Mouse (Mus musculus) liver, embryonic 16.5 days (tissue): Measurements from ENCODE around the gene Wnt8b. TPM values are rescaled to one million over a fixed set of nuclear protein-coding genes. Genes with fewer than 3 reads are reported as not detected.

ENCODE experiments used
- ATAC-seq: fragments of 200-750 bp; cut with Nextera tagmentation; 2 replicates; pipeline ENCODE4 v1.8.0; 2017; ENCODE audit warnings: low read depth, mild to moderate bottlenecking, moderate number of reproducible peaks, moderate library complexity
- H3K27ac ChIP-seq: fragments of 300-500 bp; sonication (generic); 2 replicates; pipeline ENCODE4 v1.5.1; 2014; ENCODE audit warnings: mild to moderate bottlenecking, low read length
- H3K27me3 ChIP-seq: fragments of 300-500 bp; sonication (generic); 2 replicates; pipeline ENCODE4 v1.6.1; 2014; ENCODE audit warnings: low read depth, low read length, mixed read lengths; ENCODE audit not compliant: control insufficient read depth, insufficient read depth
- H3K36me3 ChIP-seq: fragments of 300-500 bp; sonication (generic); 2 replicates; pipeline ENCODE4 v1.6.1; 2014; ENCODE audit warnings: mild to moderate bottlenecking; ENCODE audit not compliant: control insufficient read depth, insufficient read depth
- H3K4me1 ChIP-seq: fragments of 300-500 bp; sonication (generic); 2 replicates; pipeline ENCODE4 v1.6.1; 2014; ENCODE audit warnings: low read depth, low read length, mixed read lengths; ENCODE audit not compliant: control insufficient read depth
- H3K4me2 ChIP-seq: fragments of 300-500 bp; sonication (generic); 2 replicates; pipeline ENCODE4 v1.6.1; 2014; ENCODE audit warnings: low read depth, low read length, mixed read lengths
- H3K4me3 ChIP-seq: fragments of 300-500 bp; sonication (generic); 2 replicates; pipeline ENCODE4 v1.5.1; 2014; ENCODE audit warnings: low read depth, mild to moderate bottlenecking, low read length
- H3K9ac ChIP-seq: fragments of 300-500 bp; sonication (generic); 2 replicates; pipeline ENCODE4 v1.6.1; 2014; ENCODE audit warnings: low read depth, low read length
- H3K9me3 ChIP-seq: fragments of 300-500 bp; sonication (generic); replicated peaks from 2 replicates; pipeline ENCODE4 v1.6.1; 2016; ENCODE audit warnings: low read length; ENCODE audit not compliant: control insufficient read depth
- WGBS: fragments of 180-500 bp; shearing (Covaris S2); extraction: QIAGEN DNeasy Blood & Tissue Kit; methylation state at CpG from one replicate; pipeline ENCODE4 v1.1.7; 2014; ENCODE audit not compliant: insufficient replicate concordance; 5-methylcytosine and 5-hydroxymethylcytosine counted together
- polyA plus RNA-seq: library from polyadenylated mRNA; unstranded; fragments of >200 nt; fragmentation: Nextera tagmentation; extraction: Ambion mirVana; gene quantifications from 2 replicates; pipeline ENCODE4 v1.2.1, GENCODE M21; 2015

Wnt8b gene
- polyA plus RNA-seq, 1 experiment from 2014 or later, result not detected

GRCm38 (mm10) chr19:44542694-44543178 lies 49.5 kb downstream of the Wnt8b start:
- no peak overlapping the region for H3K4me2 ChIP-seq
- H3K27me3 ChIP-seq, result no peaks in the 10 kb centered on the region; the same call in 1 of the 2 replicates
- no peak overlapping the region for H3K4me3 ChIP-seq
- no peak overlapping the region for H3K9ac ChIP-seq
- H3K4me1 ChIP-seq, result peaks cover 6% of the 10 kb centered on the region
- no peak overlapping the region for H3K27ac ChIP-seq
- WGBS, result 70% methylated on average over 8 of the region's 8 CpGs
- H3K36me3 ChIP-seq, result no peaks in the 10 kb centered on the region
- ATAC-seq, result no peak
- no peaks in the 10 kb centered on the region for H3K9me3 ChIP-seq

GRCm38 (mm10) chr19:44544372-44544771 lies 51.1 kb downstream of the Wnt8b start:
- Histone ChIP-seq H3K27ac (no peak overlapping the region), H3K36me3 (peaks cover 7% of the 10 kb centered on the region; the same call in 1 of the 2 replicates), H3K4me2 (0 out of 2 replicates have a peak overlapping the region, but pooled peaks have one; percentile 82), H3K4me3 (peak overlapping the region; percentile 64; the same call in 1 of the 2 replicates), H3K4me1 (peaks cover 6% of the 10 kb centered on the region), H3K27me3 (no peaks in the 10 kb centered on the region; the same call in 1 of the 2 replicates), H3K9ac (no peak overlapping the region), H3K9me3 (no peaks in the 10 kb centered on the region)
- no peak for ATAC-seq
- 63% methylated on average over 10 of the region's 10 CpGs for WGBS

GRCm38 (mm10) chr19:44544775-44545174 lies 51.5 kb downstream of the Wnt8b start:
- no peak overlapping the region for H3K9ac ChIP-seq
- WGBS, result under 1% methylated on average over 13 of the region's 13 CpGs
- ATAC-seq, result 0 out of 2 replicates have a peak, but pooled peaks have one; percentile 50

DNA sequence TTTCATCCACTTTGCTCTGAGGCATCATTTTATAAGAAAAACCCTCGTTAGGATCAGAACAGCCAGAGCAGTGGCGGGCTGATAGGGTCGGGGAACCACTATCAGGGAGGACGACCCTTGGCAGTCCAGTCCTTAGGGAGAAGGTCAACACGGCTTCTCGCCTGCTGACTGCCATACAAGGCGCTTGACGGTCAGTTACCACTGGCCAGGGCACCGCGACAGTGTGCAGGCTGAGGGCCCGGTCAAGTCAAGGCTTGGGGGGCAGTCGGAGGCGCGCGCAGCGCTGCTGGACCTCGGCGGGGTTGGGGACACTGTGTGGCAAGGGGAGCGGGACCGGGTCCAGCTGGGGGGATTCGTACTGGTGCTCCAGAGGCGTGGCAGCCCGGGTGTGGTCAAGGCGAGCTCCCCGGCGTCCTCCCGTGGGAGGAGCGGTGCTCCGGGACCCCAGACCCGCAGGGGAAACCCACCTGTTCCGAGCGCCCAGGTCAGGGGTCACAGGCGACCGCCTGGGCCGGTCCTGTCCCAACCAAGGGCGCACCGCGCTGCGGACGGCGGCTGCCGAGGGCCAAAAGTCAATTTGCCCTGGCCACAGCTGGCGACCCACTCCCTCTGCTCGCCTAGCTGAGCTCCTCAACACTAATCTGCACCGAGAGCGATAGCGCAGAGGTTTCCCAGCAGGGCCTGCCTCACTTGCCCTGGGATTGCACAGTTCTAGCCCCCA lies 52.2 kb downstream of the Wnt8b start, which contains the start of gene Sec31b:
Gene Sec31b (minus strand): TSS at position 544 of the 721 bp plus-strand sequence.
- Histone ChIP-seq H3K4me1 (peaks cover 6% of the 10 kb centered on the region), H3K27me3 (no peaks in the 10 kb centered on the region; the same call in 1 of the 2 replicates), H3K4me3 (peak within 1 kb of the TSS; percentile 64), H3K4me2 (peak within 1 kb of the TSS; percentile 82), H3K27ac (no peak within 1 kb of the TSS), H3K9me3 (no peaks in the 10 kb centered on the region), H3K9ac (peak within 1 kb of the TSS; percentile 58), H3K36me3 (peaks cover 16% of the 10 kb centered on the region)
- peak; percentile 53 for ATAC-seq
- WGBS, result under 1% methylated on average over 47 of the region's 47 CpGs

More at GRCm38 (mm10) chr19:44544775-44545174, 51.5 kb downstream of the Wnt8b start:
- Histone ChIP-seq H3K4me3 (peak overlapping the region; percentile 64), H3K4me2 (peak overlapping the region; percentile 82), H3K9me3 (no peaks in the 10 kb centered on the region), H3K36me3 (peaks cover 9% of the 10 kb centered on the region), H3K27ac (no peak overlapping the region), H3K27me3 (no peaks in the 10 kb centered on the region; the same call in 1 of the 2 replicates), H3K4me1 (peaks cover 6% of the 10 kb centered on the region)

DNA sequence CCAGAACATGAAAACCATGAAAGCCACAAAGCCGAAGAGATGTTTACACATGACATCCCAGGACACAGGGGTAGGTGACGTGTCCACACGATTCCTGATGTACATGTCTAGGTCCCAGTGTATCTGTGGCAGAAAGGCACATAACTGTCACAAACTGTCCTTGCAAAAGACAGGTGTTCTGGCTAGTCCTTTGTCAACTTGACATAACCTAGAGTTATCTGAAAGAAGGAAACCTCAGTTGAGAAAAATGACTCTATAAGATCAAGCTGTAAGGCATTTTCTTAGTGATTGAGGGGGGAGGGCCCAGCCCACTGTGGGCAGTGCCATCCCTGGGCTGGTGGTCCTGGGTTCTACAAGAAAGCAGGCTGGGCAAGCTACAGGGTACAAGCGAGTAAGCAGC lies 59.5 kb downstream of the Wnt8b start, which contains the start of gene Gm20538:
Gene Gm20538 (minus strand): TSS at position 101 of the 400 bp plus-strand sequence.
- WGBS, result 78% methylated on average over 4 of the region's 4 CpGs
- Histone ChIP-seq H3K9me3 (no peaks in the 10 kb centered on the region), H3K36me3 (peaks cover 34% of the 10 kb centered on the region), H3K4me2 (no peak within 1 kb of the TSS), H3K27ac (no peak within 1 kb of the TSS), H3K27me3 (no peaks in the 10 kb centered on the region), H3K4me3 (no peak within 1 kb of the TSS), H3K9ac (no peak within 1 kb of the TSS), H3K4me1 (peaks cover 8% of the 10 kb centered on the region)
- no peak for ATAC-seq

DNA sequence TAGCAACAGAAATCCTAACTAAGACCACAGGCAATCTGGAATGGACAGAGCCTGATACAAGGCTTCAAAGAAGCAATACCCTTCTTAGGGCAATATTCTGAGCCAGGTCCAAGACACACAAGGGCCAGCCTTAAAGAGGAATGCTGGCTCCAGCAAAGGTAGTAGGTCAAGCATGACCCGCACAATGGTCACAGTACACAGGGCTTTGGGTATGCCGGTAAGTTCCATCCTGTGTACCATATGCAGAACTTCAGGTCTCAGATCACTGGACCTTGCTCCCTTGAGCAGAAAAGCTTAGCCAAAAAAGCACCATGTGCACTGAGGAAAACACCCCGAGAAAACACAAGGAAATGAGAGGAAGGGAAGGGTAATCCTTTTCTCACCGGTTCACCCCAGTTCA lies 60.0 kb downstream of the Wnt8b start:
- peaks cover 32% of the 10 kb centered on the region for H3K36me3 ChIP-seq

GRCm38 (mm10) chr19:44554490-44554860 lies 61.2 kb downstream of the Wnt8b start:
- Histone ChIP-seq H3K4me2 (peak overlapping the region; percentile 82), H3K36me3 (peaks cover 27% of the 10 kb centered on the region), H3K9ac (peak overlapping the region; percentile 84), H3K27ac (peak overlapping the region; percentile 69), H3K9me3 (no peaks in the 10 kb centered on the region), H3K4me3 (peak overlapping the region; percentile 89), H3K27me3 (no peaks in the 10 kb centered on the region; the same call in 1 of the 2 replicates), H3K4me1 (peaks cover 8% of the 10 kb centered on the region)
- WGBS, result 1% methylated on average over 8 of the region's 8 CpGs
- ATAC-seq, result 0 out of 2 replicates have a peak, but pooled peaks have one; percentile 5

More for the DNA sequence above, 60.0 kb downstream of the Wnt8b start:
- Histone ChIP-seq H3K9me3 (no peaks in the 10 kb centered on the region), H3K27ac (no peak overlapping the region), H3K9ac (no peak overlapping the region), H3K4me2 (no peak overlapping the region), H3K4me3 (no peak overlapping the region), H3K4me1 (peaks cover 8% of the 10 kb centered on the region), H3K27me3 (no peaks in the 10 kb centered on the region)
- 86% methylated on average over 4 of the region's 4 CpGs for WGBS
- ATAC-seq, result no peak

DNA sequence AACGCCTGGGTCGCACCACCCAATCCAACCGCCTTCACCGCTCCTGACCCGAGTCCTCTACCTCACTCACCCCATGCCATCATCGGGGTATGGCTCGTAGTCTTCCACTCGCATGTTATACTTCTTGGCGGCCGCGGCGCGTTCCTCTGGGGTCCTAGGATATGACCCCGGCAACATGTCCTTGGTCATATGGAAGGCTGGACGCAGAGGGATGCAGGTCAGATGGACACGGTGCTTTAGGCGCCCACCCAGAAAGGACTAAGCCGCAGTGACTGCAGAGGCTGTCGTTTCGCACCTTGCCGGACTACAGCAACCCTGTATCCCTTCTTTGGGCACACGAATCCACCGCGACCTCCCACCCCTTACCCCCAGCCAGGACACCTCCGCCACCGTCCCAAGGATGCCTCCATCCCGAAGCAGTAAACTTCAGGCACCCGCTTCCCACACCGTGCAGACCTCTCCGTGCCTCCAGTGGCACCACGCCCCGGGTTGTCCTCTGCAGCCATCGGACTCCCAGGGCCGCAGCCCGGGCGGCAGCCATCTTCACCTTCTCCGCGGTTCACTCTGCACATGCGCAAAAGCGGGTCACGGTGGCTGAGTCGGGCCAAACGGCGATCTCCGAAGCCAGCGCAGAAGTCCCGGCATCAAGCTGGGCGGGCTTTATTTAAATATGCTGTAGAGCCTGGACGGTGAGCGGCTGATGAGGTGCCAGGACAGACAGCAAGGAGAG lies 61.8 kb downstream of the Wnt8b start, which contains the start of gene Ndufb8:
Gene Ndufb8 (minus strand): TSS at position 580 of the 730 bp plus-strand sequence.
- peak within 1 kb of the TSS; percentile 84 for H3K9ac ChIP-seq
- WGBS, result under 1% methylated on average over 50 of the region's 50 CpGs
- H3K27ac ChIP-seq, result peak within 1 kb of the TSS; percentile 69
- H3K36me3 ChIP-seq, result peaks cover 22% of the 10 kb centered on the region
- peak; percentile 93 for ATAC-seq
- H3K9me3 ChIP-seq, result no peaks in the 10 kb centered on the region
- H3K27me3 ChIP-seq, result no peaks in the 10 kb centered on the region; the same call in 1 of the 2 replicates
- H3K4me3 ChIP-seq, result peak within 1 kb of the TSS; percentile 89
- H3K4me1 ChIP-seq, result peaks cover 8% of the 10 kb centered on the region
- H3K4me2 ChIP-seq, result peak within 1 kb of the TSS; percentile 82
